Comparison of ENCODE assay signal across 27 mouse cellular contexts in genomic region chr8:60566783-60567182, GRCm38 (mm10).
"Had no signal": no experiment of that assay in that cellular context is flagged by ENCODE, and none has a peak within 500 bp of the region (broad histone marks: within the 10 kb centered on the region; RNA-seq: fewer than 3 reads in every experiment).

No protein-coding gene starts in this region.

- ATAC-seq: forebrain, embryonic 13.5 days; forebrain, embryonic 14.5 days; forebrain, embryonic 15.5 days; forebrain, embryonic 16.5 days; forebrain, postnatal 0 days had no signal

- H3K27me3 ChIP-seq: embryonic facial prominence, embryonic 12.5 days; embryonic facial prominence, embryonic 13.5 days; forebrain, embryonic 12.5 days; forebrain, embryonic 13.5 days; forebrain, embryonic 15.5 days had no signal

- H3K4me1 ChIP-seq: embryonic facial prominence, embryonic 12.5 days; forebrain, embryonic 10.5 days; forebrain, embryonic 12.5 days; forebrain, embryonic 13.5 days; forebrain, embryonic 15.5 days had no signal

- H3K27ac ChIP-seq: embryonic facial prominence, embryonic 12.5 days; embryonic facial prominence, embryonic 13.5 days; forebrain, embryonic 10.5 days; forebrain, embryonic 12.5 days; forebrain, embryonic 13.5 days; forebrain, embryonic 15.5 days; gastrocnemius, adult 2 months; heart, adult 2 months had no signal

- H3K9ac ChIP-seq: embryonic facial prominence, embryonic 12.5 days; embryonic facial prominence, embryonic 13.5 days; forebrain, embryonic 12.5 days; forebrain, embryonic 13.5 days; forebrain, embryonic 15.5 days; forebrain, postnatal 0 days had no signal

- H3K9me3 ChIP-seq: embryonic facial prominence, embryonic 12.5 days; embryonic facial prominence, embryonic 13.5 days; forebrain, embryonic 10.5 days; forebrain, embryonic 12.5 days; forebrain, embryonic 13.5 days; forebrain, embryonic 15.5 days had no signal

- H3K4me2 ChIP-seq: embryonic facial prominence, embryonic 12.5 days; embryonic facial prominence, embryonic 13.5 days; forebrain, embryonic 12.5 days; forebrain, embryonic 13.5 days; forebrain, embryonic 15.5 days had no signal

- DNase-seq: cerebellum, adult 2 months; cerebellum, adult 8-10 months; cerebellum, adult 9-10 months; cerebellum, adult 9-11 months; cerebellum, postnatal 10 days; cerebellum, postnatal 14 days; cerebellum, postnatal 25 days; cerebellum, postnatal 36 days; embryo, embryonic 11 days; forebrain, postnatal 0 days; gastrocnemius, adult 2 months; gastrocnemius, postnatal 10 days; gastrocnemius, postnatal 14 days; gastrocnemius, postnatal 25 days; gastrocnemius, postnatal 36 days; heart, adult 11 months; heart, adult 18-20 months; heart, adult 2 months had no signal

- H3K4me3 ChIP-seq: embryonic facial prominence, embryonic 12.5 days; embryonic facial prominence, embryonic 13.5 days; erythroblast, embryonic 14.5 days; forebrain, embryonic 10.5 days; forebrain, embryonic 12.5 days; forebrain, embryonic 13.5 days; forebrain, embryonic 15.5 days; gastrocnemius, adult 2 months; heart, adult 2 months had no signal

- H3K36me3 ChIP-seq: embryonic facial prominence, embryonic 12.5 days; embryonic facial prominence, embryonic 13.5 days; forebrain, embryonic 10.5 days; forebrain, embryonic 12.5 days; forebrain, embryonic 15.5 days had no signal
